Mouse (Mus musculus) cerebellum, adult 8-10 months (tissue): ENCODE results near the gene Slc25a29.

Experiments
- DNase-seq: peaks from one replicate; pipeline ENCODE4 v3.0.0; 2022

Gene Slc25a29

DNA sequence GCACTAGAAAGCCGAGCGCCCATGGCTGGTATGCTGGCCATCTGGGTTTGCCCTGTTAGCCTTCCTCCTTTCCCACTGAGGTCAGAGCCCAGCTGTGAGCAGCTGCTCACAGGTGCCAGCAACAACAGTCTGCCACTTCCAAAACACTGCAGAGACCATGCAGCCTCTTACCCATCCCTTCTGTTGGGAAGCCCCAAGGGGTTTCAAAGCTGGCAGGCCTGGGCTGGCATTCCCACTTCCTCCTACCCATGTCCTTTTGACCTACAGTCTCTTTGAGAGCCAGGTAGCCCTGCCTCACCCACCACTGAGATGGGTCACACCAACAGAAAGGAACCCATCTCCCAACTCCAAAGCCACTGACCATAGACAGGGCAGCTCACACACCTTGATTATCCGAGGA, 2.3 kb downstream of the Slc25a29 start:
- no peak for DNase-seq

DNA sequence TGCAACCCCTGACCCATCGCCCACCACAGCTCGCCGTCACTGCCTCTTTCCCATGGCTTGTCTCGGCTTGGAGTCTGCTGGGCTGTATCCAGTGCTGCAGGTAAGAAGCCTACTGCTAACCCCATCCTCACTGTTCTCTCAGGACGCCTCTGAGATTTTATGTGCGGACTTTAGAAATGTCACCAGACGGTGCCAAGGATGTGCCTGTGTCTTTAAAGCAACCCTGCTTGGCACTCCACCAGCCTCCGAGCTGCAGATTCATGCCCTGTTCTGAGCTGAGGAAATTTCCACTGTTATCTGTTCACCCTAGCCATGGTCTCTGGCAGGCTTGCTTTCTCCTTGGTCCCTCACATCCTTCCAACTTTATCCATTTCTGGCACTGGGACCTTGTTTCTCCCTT, 2.8 kb downstream of the Slc25a29 start:
- peak; percentile 68 for DNase-seq

DNA sequence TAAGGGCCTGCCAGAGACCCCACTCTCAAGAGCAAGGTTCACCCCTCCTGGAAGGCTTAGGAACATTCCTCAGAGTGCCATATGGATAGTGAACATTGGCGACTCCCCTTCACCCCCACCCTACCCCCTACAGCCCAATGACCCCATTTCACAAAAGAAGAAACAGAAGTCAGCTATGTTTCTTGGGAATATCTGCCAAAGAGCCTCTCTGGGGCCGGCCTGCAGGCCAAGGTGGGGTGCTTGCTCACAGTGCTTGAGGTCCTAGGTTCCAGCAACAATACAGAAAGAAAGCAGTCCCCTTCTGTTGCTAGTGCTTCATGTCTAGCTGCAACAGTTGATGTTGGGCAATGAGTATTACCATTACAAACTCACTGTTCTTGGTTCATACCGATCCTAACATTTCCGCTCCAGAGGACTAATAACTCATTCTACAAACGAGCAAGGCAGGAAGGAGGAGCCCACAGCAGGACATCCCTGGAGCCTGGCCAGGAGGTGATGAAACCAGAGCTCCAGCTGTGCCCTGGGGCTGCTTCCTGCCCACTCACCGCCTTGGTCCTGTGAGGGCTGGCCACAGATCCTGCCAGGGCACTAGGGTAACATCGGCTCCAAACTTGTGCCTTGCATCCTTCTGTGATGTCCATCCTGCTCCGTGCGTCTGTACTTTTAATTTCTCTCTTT, 3.6 kb downstream of the Slc25a29 start:
- DNase-seq: peak; percentile 62

DNA sequence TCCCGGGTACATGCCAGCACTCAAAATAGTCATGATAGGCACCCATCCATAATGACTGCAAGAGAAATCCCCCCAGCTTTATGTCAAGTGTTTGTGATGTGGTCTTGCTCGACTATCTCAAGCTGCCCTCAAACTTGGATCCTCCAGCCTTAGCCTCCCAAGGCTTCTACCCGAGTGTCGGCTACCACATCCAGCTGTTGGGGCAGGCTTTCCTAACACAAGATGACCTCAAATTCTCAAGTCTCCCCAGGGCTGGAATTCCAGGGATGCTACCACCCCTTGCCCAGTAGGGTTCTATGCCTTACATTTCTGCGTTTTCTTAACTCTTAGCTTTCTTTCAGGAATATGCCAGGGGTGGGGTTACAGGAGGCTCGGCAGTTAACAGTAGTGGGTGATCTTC, 5.3 kb downstream of the Slc25a29 start:
- DNase-seq: no peak

DNA sequence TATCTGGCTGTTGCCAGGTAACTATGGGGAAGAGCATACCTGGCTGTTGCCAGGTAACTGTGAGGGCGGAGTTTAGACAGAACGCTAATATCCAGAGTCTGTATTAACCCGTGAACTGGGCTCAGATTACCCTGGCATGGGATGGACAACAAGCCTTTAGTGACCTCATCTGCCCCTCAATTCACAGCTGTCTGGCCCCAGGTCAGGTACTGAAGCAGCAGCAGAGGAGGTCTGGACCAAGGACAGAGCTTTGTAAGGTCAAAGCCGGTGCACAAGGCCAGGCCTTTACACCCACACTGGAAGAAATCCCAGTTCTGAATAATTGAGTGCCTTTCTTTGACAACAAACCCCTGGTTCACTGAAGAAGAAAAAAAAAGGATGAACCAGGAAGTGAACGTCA, 6.0 kb downstream of the Slc25a29 start:
- no peak for DNase-seq

DNA sequence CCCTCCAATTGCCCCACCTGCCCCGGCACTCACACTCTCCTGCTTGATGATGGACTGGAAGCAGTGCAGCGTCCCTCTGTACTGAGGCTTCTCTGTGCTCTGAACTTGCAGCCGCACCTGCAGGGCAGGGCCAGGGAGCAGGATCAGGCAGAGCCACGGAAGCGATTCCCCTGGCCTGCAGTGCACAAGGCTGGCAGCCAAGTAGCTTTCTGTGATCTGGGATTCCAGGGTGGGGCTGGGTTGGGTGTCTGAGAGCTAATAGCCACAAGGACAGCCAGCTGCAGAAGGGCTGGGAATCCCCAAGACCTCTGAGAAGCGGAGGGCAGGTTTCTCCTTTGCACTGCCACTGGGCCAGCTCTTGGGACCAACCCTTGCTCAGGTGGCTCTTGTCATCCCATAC, 8.0 kb downstream of the Slc25a29 start:
- DNase-seq: peak; percentile 32

DNA sequence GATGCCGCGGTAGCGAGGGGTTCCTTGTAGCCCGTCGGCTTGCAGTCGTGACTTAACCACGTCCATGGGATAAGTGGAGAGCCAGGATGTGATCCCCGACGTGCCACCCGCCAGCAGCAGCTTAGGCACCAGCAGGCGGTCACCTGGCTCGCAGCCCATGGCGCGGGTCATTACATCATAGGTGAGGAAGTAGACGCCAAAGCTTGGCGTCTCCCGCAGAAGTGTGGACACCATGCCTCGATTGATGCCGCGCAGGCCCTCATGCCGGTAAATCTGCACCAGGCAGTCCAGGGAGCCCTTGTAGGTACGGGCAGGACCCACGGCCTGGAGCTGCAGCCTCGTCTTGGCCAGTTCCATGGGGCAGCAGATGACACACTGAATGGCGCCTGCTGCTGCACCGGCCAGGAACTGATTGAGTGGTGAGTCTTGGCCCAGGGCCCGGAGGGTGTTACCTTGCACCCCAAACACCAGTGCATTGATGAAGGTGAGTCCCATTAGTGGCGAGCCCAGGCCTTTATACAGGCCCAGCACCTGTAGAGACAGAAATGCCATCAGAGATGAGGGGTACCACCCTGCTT, 8.6 kb downstream of the Slc25a29 start:
- peak; percentile 80 for DNase-seq

DNA sequence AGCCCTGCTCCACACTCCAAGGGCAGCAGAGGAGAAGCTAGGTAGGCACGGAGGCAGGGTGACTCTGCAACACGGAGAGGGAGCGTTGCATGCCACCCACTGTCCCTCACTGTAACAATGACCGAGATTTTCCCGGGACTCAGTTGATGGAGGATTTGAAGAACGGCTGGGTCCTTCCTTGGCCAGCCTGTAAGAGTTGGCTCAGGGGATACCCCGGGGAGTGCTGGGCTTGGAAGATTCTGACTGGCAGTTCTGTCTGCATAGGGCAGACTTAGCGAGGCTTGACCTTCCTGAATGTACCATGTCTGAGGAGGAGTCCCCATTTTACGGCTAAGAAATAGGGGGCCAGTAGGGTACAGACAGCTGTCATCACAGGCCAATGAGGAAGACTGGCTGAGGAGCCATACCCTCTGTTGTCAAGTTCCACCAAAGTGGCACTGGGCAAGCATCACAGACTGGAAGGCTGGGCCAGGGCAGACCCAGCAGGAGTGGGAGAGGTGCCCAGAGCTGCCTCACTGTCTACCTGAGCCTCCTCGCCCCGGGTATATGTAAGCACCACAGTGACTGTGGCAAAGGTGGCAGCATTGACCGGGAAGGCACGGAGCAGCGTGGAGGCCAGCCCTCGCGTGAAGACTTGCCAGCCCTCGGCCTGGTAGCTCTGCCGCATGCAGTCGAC, 9.3 kb downstream of the Slc25a29 start:
- peak; percentile 88 for DNase-seq

DNA sequence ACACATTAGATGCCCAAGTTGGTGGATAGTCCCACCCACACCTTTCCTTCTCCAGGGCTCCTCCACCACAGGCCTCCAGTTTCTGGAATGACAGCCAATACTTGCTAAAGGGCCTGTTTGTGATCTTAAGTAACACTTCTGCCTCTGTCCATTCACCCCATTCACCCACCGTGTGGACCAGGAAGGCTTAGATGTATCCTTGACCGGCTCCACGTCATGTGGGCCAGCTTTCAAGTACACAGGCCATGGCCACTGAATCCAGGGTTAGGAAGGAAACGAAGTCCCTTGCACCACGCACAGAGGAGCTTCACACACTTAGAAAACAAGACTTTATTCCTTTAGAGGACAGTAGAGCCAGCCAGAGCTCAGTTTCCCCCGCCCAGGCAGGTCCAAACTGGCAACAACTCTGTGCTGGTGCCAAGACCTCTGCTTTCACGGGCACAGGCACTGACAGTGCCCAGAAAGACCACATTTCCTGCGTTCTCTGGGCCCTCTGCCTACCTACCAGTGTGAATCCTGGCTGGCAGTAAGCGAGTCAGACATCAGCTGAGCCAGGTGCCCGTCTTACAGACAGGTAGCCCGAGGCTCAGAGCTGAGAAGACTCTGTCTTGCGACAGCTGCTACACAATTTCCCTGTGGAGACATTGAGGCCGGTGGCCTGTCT, 10.0 kb downstream of the Slc25a29 start:
- DNase-seq: no peak

DNA sequence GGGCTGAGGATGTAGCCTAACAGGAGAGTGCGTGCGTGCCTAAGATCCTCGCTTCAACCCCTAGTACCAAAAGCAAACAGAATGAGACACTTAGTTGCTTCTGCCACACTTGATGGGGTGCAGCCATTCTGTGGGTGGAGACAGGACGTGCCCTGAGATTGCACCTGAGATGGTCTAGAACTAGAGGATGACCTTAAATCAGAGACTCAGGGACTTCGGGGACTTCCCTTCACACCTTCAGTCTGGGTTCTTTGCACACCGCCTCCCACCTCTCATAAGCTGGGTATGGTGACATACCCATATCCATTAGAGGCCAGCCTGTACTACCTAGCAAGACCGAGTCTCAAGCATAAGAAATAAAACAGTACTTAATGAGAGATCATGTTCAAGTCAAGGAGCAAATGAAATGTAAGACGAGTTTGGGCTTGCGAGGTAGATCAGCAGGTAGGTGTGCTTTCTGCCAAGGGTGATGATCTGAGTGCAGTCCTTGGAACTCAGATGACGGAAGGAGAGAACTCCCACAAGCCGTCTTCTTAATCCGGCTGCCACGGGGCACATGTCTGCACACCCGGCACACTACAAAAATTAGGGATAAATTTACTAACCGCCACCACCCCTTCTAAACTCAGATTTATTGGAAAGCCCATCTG, 11.3 kb downstream of the Slc25a29 start:
- DNase-seq: no peak

DNA sequence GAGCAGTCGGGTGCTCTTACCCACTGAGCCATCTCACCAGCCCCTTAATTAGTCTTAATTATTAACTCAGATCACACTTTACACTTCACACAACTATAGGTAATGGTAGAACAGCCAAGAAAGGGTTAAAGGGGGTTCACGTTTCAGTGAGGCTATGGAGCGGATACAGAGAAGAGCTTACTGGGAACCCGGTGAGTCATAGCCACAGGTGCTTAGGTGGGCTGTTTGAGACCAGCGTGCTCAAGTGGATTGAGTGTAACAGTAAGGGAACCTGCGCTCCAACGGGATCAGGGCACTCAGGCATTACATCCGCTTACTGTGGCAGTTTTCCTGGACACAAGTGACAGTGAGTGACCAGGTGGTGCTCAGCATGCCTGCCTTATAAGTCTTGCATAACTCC, 12.6 kb downstream of the Slc25a29 start:
- no peak for DNase-seq

DNA sequence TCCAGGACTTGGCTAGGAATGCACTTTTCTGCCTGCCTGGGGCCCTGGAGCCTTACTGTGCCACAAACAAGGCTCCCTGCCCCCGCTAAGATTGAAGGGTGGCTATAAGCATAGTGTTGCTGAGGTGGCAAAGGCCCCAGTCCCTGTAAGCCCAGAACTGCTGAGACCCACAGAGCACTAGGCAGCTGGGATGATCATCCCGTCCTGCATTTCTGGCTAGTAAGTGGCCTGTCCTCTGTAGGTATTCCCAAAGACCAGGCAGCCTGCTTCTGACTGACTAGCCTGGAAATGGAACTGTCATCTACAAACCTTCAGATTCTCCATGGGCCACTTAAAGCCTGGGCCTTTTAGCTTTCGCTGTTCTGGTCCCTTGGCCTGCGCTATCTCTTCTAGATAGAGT, 15.2 kb downstream of the Slc25a29 start:
- no peak for DNase-seq

DNA sequence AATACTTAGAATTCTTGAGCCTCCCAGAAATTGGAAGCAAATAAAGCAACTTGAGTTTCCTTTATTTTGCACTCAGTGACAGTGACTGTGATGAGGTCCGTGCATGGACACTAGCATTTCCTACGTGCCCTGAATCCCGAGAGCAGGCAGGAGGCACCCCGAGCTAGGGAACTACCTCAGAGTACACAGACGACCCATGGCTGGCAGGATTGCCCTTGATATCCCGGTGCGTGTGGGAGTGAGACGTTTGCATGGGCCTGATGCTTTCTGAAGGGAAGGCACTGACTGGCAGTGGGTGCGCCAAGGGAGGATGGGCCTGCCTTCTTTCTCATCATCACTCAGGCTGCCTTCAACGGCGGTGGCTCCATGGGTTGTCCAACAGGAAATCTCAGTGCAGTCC, 19.1 kb downstream of the Slc25a29 start:
- no peak for DNase-seq

DNA sequence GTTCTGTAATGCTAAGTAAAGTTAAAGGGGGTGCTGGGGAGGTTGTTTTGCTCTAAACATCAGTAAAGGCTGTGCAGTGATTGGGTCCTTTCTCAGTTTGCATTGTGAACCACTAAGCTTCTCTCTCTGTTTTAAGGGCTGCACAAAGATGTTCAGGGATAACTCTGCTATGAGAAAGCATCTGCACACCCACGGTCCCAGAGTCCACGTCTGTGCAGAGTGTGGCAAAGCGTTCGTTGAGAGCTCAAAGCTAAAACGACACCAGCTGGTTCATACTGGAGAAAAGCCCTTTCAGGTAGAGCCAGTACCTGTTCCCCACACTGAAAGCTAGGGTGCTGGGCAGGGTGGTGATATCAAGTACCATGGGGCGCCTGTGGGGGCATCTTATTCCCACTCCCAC, 21.2 kb downstream of the Slc25a29 start:
- DNase-seq: no peak

DNA sequence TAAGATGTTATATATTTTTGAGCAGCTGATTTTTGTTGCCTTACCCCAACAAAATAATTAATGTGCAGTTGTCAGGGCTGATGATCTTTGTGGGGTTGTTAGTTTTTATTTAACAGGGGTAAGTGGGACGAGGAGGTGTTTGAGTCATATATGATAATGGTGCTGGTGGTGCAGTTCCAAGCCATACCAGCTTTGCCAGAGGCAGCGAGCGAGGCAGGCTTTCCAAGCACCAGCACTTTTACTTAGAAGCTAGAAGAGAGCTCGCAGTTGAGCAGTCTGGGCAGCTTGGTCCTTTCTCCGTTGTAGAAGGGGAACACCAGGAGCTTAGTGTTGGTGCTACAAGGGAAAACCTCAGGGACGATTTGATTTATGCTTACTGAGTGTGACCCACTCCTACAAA, 23.2 kb downstream of the Slc25a29 start:
- no peak for DNase-seq

DNA sequence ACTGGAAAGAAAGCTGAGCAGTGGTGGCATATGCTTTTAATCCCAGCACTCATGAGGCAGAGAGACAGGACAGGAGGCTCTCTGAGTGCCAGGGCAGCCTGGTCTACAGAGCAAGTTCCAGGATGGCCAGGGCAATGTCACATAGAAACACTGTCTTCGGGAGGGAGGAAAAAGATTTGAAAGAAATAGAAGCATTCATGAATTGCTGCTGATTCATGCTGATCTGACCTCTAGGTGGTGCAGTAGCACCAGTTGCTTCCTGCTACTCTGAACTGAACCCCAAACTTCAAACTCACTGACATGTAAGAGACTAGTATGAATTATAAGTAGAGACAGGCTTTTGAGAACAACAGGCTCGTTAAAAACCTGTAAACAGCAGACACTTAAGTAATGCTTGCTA, 24.6 kb downstream of the Slc25a29 start:
- DNase-seq: no peak

DNA sequence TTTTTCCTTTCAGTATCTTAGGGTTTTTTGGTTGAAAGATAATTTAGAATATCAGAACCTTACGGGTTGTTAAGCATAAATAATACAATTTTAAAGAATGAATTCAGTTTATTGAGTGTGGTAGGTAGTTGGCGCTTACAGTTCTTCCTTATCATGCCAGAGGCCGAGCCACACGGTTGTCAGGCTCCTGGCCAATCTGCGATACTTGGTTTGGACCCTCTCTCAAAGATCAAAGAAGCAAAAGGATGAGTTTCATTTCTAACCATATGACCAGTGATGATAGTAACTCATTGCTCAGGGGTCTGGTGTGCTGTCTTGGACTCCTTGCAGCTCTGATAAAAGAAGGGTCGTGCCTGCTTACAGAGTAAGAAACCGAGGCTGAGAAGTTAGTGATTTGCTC, 25.4 kb downstream of the Slc25a29 start:
- no peak for DNase-seq

DNA sequence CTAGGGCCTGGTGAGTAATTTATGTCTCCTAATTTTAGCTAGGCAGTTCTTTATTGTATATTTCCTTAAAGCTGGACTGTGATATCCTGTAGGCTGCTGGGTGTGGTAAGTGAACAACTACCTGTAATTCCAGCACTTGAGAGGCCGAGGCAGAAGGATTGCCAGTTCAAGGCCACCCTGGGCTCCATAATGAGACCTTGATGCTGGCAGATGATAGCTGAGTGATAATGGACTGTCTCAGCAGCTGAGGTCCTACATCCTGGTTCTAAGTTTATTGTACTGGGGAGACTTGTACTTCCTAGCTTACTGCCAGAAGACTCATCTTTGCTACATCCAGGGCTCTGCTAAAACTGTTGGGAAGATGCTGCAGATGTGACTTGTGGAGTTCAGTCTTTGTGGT, 25.9 kb downstream of the Slc25a29 start:
- DNase-seq: no peak

DNA sequence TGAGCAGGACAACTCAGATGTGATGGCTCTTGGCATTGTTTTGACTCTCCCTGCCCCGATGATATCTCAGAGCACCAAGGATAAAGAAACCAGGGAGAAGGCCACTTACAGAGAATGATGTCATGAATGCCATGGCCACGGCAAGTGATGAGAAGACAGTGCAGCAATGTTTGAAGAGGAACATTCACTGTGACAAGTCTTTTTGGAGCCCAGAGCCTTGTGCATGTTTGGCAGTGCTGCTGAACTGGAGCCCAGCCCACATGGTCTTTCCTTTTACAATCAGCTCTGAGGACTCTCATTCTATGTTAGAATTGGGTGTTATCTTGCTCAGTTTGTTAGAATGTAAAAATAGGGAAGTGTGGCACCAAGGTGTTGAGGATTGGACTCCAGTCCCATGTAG, 27.2 kb downstream of the Slc25a29 start:
- no peak for DNase-seq

DNA sequence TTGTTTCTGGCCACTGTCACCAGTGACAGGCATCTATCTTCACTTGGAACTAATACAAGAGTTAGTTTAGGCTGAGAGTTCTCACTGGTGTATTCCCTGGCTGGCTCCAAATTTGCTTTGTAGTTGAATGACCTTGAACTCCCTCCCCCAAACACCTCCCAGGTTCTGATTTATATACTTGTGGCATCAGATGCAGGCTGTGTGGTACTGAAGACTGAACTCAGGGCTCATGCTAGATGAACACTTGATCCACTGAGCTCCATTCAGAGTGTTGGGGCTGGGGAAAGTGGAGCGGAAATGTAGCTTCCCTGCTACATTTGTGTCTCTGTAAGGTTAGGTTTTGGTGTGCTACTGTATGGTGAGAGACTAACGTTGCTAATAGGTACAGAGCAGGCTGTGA, 31.3 kb downstream of the Slc25a29 start:
- DNase-seq: no peak

DNA sequence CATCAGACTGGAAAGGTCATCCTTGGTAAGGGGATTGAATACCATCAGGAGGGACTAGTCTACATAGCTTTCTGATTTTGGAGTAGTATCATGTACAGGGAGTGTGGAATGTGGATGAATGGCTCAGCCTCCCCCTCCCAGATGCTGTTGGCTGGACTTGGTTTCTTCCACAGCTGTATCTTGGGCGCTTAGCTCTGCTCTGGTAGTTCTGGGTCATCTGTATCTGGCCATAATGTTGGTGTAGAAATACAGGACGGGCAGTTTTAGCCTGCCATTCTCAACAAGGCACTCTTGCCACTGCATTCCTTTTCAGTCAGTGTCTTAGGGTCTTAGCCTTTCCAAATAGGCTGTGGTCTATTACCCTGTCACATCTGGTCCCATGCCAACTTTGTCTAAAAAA, 34.1 kb downstream of the Slc25a29 start:
- no peak for DNase-seq

DNA sequence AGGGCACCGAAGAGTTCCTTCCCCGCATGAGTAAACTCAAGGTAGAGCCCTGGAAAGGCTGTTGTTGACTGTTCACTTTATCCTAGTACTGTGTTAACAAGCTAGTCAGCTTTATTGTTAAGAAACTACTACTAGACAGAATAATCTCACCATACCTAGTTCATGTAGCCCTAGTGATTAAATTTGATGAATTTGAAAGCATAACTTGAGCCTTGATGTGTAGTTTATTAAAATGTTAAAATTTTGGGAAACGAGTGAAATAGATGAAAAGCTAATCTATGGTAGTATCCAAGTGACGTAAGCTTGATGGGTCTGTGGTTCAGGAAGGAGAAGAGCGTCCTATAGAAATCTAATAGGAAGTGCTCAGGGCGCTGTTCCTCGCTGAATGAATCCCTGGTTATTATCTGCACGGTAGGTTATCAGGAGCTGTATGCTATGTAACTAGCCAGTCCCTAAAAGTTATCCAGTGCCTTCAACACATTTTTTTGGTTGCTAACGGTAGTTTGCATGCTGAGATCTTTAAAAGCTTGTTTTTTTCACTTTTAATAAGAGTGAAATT, 40.6 kb downstream of the Slc25a29 start:
- DNase-seq: no peak

DNA sequence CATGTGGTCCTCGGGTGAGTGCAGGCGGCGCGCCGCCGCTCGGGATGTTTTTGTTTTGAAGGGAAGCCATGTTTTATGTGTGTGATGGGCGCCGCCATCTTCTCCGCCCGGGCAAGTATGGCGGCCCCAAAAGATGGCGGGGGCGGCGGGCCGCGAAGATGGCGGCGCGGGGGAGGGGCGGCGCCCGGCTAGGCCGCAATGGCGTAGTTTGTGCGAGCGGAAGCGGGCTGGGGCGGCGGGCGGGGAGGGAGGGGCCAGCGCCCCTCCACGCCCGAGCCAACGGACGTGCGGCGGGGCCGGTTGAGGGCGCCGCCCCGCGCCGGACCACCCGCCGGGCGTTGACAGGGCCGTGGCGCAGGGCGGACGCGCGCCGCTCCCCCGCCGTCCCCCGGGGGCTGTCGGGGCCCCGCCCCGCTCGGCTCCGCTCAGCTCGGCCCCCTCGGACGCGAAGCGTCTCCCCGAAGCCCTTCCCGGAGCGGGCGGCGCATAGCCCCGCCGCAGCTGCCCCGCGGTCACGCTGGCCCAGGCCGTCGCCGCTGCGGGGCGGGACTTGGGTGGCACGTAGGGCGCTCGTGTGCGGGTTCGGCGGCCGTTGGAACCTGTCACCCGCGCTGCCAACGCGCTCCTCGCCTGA, 41.5 kb downstream of the Slc25a29 start:
- peak; percentile 81 for DNase-seq
